Mouse (Mus musculus) liver, adult 2 months (tissue): ENCODE data around the gene Crip1.

ENCODE experiments used
- CTCF ChIP-seq: fragments of 200-500 bp; IDR thresholded peaks from 2 replicates; pipeline ENCODE4 v1.5.1; 2011; ENCODE audit warnings: low read depth, low read length, control low read depth
- POLR2A ChIP-seq: fragments of 200-500 bp; IDR thresholded peaks from 2 replicates; pipeline ENCODE4 v1.6.1; 2011; ENCODE audit warnings: low read length, control low read depth; ENCODE audit not compliant: insufficient read depth; ENCODE audit errors: extremely low read depth

GRCm38 (mm10) chr12:113153971-113154370, 7.9 kb downstream of the Crip1 start:
- TF ChIP-seq CTCF (no peak), POLR2A (no peak)
